Mouse (Mus musculus): ENCODE measurements around the gene Lrrtm3.
A peak's percentile ranks its signal among the peaks of the same experiment; 100 is the strongest.

The Lrrtm3 gene

DNA sequence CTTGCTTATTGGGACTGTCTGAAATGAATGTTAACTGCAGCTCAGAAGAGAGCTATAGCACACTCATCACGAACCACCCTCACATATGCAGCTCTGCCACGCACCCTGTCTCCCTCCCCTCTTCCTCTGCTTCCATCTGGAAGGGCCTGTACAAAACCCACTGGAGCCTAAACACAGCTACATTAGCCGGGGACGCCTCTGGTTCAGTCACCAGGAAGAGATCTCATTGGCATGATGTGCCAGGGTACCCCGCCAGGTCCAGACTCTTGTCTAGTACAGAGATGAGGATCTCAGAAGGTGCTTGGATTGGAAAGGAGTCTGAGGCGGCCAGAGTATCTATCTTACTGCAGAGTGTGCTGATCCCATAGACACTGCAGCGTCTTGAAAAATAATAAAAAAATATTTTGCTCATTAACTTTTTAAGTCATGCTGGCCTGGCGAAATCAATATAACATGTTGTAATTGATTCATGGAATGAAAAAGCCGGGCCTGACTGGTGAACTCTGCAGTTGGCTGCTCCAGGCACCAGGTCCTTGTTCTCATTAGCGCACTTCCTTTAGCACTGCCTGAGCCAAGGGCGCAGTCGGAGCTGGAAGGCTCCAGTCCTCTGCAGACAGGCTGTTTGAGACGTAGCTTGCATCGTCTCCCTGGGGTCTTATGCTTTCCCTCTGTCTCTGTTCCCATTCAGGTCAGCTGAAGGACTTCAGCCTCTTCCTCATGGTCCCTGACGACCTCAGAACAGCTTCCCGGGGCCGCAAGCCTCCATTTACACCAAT is 50.1 kb downstream of the Lrrtm3 start:
- DNase-seq, result no peak

DNA sequence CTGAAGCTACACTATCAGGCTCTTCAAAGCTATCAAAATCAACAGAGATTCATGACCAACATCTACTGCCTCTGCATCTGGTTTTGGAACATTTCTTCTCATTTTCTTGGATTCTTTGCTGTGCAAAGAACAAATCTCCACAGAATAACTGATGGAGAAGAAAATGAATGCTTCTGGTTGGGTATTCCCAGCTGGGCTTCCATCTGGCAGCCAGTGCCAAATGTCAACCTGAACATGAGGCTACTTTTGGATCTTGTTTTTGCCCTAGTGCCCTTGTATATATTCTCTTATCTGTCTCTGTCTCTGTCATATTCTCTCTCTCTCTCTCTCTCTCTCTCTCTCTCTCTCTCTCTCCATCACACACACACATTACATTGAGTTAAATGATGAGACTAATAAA is 59.2 kb downstream of the Lrrtm3 start:
- DNase-seq, result no peak

- DNase-seq, result no peak
Observed at GRCm38 (mm10) chr10:64023340-64023739, 66.7 kb downstream of the Lrrtm3 start.

DNA sequence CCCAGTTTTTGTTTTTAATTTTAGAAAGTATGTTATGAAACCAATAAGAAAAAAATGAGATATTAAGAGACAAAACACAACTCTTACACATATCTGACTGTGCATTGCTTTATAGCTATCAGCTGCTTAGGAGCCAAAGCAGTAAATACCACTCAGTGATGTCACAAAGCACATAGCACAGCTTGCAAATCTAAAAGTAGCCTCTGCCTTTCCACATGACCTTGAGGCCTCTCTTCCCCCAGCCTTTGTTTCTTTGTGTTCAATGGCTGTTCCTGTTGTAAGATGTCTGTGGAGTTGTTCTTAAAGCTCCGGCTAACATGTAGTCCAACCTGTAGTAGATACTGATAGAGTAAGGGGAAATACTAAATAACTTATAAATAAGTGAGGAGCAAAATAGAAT is 69.7 kb downstream of the Lrrtm3 start:
- DNase-seq, result no peak

DNA sequence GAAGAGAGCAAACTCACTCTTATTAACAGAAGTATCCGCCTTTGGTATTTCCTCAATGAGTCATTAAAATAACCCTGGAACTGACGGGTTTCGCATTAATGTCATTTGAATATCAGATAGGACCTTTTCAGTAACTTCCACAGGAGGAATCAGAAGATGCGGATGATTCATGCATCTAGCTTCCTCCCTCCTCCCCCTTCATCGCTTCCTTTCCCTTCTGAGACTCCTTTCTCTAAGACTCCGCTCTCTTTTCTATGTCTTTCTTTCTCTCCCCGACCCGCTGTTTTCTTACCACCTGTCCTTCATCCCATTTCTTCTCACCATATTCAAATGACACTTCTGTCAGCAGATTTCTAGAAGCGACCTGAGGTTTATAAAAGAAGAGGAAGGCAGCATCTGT is 88.1 kb downstream of the Lrrtm3 start:
- DNase-seq, result no peak

- DNase-seq, result no peak
Observed at GRCm38 (mm10) chr10:64001531-64001930, 88.5 kb downstream of the Lrrtm3 start.

DNA sequence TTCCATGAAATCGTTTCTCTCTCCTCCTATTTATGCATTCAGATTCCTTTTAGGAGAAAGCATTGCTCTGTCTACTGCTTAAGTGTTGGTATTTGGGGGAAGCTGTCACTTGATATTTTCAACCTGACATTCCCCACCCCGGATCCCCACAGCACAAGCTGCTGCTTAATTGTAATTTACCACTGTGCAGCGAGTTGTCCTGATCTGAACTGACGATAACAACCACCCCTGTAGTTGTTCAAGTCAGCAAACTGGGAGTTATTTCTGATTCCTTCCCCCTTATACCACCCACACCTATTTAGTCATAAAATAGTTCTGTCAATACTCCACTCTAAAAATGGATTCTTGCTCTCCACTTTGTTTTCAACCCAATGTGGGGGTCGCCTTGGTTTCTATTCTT is 95.8 kb downstream of the Lrrtm3 start:
- DNase-seq, result no peak

- DNase-seq, result no peak
Observed at GRCm38 (mm10) chr10:63985576-63985975, 104.5 kb downstream of the Lrrtm3 start.

- DNase-seq, result no peak
Observed at GRCm38 (mm10) chr10:63979410-63979809, 110.7 kb downstream of the Lrrtm3 start.

DNA sequence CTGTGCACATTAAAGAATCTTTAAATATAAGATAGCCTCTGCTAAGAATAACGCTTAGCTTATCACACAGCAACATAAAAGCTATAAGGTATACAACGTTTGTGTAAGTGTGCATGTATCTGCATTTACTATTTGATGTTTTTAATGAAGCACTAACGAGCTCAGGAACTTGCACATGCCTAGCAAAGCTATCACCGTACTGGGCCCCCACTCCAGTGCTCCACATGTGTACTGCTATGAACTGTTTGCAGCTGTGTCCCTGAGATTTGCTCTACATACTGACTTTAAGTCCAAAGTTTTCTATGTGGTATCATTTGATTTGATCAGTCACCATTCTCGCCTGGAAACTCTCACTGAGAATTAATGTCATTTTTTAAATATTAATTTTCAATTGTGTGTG is 111.1 kb downstream of the Lrrtm3 start:
- no peak for DNase-seq

DNA sequence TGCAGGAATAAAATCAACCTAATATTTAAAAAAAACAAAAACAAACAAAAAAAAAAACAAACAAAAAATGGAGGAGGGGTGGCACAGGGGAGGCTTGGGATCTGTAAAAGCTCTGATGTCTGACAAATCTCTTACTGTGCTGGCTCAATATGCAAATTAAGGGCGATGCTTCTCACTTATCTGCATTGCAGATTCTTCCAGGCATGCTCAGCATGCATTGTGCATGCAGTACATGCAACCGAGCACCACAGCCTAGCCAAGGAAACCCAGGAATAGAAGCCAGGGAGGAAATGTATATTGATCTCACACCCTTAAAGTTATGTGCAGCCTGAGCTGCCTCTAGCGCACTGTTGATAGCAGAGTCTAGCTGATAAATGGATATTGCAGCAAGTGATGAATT is 111.5 kb downstream of the Lrrtm3 start:
- DNase-seq, result no peak

DNA sequence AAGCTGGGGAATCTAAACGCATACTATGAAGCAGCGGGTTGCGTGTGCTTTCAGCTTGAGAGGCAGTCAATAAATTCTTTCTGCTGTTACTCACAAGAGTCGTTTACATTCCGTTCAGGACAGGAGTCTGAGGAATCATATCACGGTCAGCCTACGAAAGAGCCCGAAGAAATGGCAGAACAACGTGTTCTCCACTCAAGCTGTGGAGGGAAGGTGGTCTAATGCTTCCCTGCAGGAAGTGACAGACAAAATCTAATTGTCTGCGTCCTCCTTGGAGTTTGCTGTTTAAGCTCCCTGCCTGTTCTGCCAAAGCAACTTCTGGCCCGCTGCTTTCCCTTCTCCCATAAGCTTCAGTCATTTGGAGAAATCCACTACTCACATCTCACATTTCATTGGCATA is 112.0 kb downstream of the Lrrtm3 start:
- DNase-seq, result no peak

- DNase-seq, result no peak
Observed at GRCm38 (mm10) chr10:63972300-63972699, 117.8 kb downstream of the Lrrtm3 start.

DNA sequence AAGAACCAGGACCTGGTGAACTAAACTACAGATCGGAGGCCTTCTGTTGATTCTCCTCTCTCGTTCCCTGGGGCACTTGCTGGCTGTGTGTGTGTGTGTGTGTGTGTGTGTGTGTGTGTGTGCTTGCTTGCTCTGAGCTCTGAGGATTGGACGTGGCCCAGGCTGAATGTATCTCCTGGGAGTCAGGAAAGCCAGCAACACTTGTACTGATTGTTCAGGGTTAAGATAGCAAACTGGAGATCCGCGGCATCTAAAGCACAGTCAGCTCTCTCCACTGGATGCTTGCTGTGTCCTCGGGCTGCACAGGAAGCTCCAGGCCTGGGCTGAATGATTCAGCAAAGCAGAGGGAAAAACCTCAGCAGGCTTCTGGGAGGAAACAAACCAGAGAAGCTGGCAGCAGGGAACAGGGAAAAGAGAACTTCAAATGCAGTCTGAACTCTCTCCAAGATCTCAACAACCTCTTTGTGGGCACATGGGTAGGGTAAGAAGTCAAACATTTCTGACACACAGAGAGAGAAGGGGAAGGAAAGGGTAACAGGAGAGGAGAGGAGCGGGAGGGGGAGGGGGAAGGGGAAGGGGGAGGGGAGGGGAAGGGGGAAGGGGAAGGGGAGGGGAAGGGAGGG is 135.7 kb downstream of the Lrrtm3 start:
- no peak for DNase-seq

DNA sequence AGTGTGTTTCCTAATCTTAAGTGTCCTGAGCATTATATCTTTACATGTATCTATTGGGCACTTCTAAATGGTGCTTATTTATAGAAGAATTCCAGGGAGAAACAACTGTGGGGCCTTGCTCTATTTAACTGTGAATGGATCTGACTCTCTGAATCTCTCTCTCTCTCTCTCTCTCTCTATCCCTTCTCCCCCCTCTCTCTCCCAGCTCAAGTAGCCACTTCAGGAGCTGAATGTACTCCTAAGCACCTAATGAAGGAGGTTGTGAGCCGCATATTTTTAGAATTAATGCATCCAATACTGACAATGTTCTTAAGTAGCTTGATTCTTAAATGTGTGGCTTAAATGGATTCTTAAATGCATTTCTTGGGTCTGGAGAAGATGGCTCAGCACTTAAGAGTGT is 138.6 kb downstream of the Lrrtm3 start:
- no peak for DNase-seq

DNA sequence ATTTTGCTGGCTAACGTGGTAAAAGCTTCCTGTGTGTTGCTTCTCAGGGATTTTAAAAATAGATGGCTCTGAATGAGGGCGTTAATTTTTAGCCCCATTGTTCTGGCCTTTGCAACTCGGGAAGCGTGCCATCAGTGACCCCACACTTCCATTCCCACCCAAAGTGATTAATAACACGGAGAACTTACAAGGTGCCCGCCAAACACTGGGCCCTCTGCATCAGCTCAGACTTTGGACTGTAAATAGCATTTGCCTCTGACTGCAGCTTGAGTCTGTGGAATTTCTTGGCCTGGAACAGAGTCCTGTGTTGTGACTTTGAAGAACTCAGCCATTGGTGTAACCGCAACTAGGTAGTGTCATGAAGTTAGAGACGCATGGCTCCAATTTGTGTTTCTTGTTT is 139.2 kb downstream of the Lrrtm3 start:
- peak; percentile 5 for DNase-seq

DNA sequence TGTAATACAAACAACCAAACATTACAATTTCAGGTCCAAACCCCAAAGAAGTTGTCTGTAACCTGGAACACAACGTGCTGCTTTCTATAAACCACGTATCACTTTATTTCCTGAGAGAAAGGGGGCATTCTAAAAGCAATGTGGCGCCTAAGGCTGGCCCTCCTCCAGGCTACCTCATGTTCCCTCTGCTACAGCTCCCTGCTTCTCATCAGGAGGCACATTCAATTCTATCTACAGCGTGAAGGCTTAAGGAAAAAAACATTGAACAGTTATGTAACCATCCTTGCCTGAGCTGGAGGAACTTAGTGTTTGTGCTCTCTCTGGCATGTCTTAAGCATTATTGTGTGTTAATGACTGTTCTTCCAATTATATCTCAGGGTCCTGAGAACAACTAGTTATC is 142.8 kb downstream of the Lrrtm3 start:
- no peak for DNase-seq

DNA sequence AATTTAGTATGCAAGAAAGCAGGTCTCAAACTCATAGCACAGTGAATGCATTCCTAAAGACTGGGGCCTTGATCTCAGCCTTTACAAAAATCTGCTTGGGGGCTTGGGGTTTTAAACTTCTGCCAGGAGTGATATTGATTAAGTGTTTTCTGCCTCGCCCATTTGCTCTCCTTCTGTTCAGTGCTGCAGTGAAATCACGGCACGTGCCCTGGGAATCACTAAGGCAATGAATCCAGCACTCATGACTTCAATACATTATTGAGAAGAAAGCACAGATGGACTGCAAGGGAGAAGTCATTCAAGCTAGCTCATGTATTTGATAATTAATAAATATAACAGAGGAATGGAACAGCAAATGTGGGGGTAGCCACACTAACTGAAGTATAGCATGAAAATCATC is 144.5 kb downstream of the Lrrtm3 start:
- no peak for DNase-seq

DNA sequence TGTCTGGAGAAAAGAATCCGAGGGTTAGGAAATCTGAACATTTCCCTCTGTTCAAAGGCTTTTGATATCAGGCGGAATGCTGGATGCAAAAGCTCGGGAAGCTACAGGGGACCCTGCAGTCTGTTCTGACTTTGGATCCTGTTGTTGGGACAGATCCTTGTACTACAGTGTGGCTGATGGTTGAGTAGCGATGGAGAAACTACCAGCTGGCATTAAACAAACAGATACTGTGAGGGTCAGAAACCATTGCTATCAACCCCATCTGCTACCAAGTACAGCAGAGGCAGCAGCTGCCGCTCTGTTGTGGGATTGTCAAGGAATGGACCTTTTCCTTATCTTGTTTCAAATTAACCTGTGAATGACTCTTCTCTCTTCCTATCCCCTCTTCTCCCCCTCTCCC is 156.1 kb downstream of the Lrrtm3 start:
- DNase-seq, result no peak

DNA sequence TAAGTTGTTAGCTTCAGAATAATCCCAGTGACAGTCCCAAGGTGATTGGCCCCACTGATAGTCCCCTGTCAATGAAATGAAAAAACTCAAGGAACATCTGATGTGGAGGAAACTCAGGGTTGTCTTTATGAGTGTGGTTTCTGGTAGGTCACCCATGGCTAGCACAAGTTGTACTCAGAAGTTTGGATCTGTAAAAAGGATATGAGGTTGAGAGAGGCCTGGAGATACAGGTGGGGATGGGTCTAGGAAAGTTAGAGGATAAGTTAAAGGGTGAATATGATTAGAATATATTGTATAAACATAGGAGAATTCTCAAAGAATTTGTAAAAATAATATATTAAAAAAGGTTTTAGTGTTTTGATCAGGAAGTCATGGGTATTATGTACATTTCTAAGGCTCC is 162.7 kb downstream of the Lrrtm3 start, which contains the start of gene Gm10118:
Gene Gm10118 (minus strand): TSS at position 101 of the 400 bp plus-strand sequence.
- DNase-seq, result no peak

- no peak for DNase-seq
Observed at GRCm38 (mm10) chr10:63908878-63909277, 181.2 kb downstream of the Lrrtm3 start.

DNA sequence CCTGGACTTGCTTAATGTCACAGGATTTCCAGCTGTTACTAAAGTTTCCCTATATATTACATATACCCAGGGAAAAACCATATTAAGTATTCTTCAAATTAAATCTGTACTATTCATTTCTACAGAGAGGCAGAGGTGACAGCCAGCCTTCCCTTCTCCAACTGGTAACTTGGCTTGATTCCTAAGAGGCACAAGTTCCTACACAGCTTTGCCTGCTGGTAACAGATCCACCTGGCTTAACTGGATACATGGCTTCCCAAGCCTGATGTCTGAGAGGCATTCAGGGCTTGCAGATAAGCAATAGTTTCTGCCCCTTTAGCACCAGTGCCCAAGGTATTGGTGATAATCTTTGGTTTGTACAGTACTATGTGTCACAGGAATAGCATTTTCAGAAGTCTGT is 190.2 kb downstream of the Lrrtm3 start:
- DNase-seq, result no peak

GRCm38 (mm10) chr10:63894612-63895011 is 195.5 kb downstream of the Lrrtm3 start:
- DNase-seq, result no peak

GRCm38 (mm10) chr10:63886449-63887088 is 203.5 kb downstream of the Lrrtm3 start:
- no peak for DNase-seq

Data from kidney, adult 18-20 months (tissue).